Mouse (Mus musculus) induced T-regulatory cell, adult 2 months (primary cell): ENCODE results near the gene Srarp.

Experiments
- DNase-seq: peaks from one replicate; pipeline ENCODE4 v3.0.0-alpha.2; 2012; ENCODE audit warnings: low read depth

Gene Srarp

GRCm38 (mm10) chr4:141435974-141436373, at the start of gene Srarp:
Gene Srarp (minus strand): TSS chr4:141436105.
- DNase-seq: no peak

GRCm38 (mm10) chr4:141484071-141484470, 48.2 kb upstream of the Srarp start:
- DNase-seq: no peak

GRCm38 (mm10) chr4:141479411-141479810, 43.5 kb upstream of the Srarp start:
- no peak for DNase-seq

- DNase-seq: no peak
Observed at GRCm38 (mm10) chr4:141478794-141479193, 42.9 kb upstream of the Srarp start.

- no peak for DNase-seq
Observed at GRCm38 (mm10) chr4:141478225-141478624, 42.3 kb upstream of the Srarp start.

- no peak for DNase-seq
Observed at GRCm38 (mm10) chr4:141477681-141478102, 41.8 kb upstream of the Srarp start.

GRCm38 (mm10) chr4:141474431-141474830, 38.5 kb upstream of the Srarp start:
- DNase-seq: no peak

GRCm38 (mm10) chr4:141472641-141473321, 36.9 kb upstream of the Srarp start:
- DNase-seq: no peak

GRCm38 (mm10) chr4:141471491-141471890, 35.6 kb upstream of the Srarp start:
- no peak for DNase-seq

GRCm38 (mm10) chr4:141469343-141469742, 33.4 kb upstream of the Srarp start:
- DNase-seq: no peak

- no peak for DNase-seq
Observed at GRCm38 (mm10) chr4:141468576-141468975, 32.7 kb upstream of the Srarp start.

GRCm38 (mm10) chr4:141467581-141467927, 31.6 kb upstream of the Srarp start:
- DNase-seq: no peak

GRCm38 (mm10) chr4:141466844-141467580, 31.1 kb upstream of the Srarp start:
- DNase-seq: no peak

GRCm38 (mm10) chr4:141466289-141466795, 30.4 kb upstream of the Srarp start:
- no peak for DNase-seq

- DNase-seq: no peak
Observed at GRCm38 (mm10) chr4:141465512-141466288, 29.8 kb upstream of the Srarp start.

- DNase-seq: no peak
Observed at GRCm38 (mm10) chr4:141464722-141465121, 28.8 kb upstream of the Srarp start.

GRCm38 (mm10) chr4:141463472-141463871, 27.6 kb upstream of the Srarp start:
- DNase-seq: no peak

- DNase-seq: no peak
Observed at GRCm38 (mm10) chr4:141461576-141461975, 25.7 kb upstream of the Srarp start.

- DNase-seq: no peak
Observed at GRCm38 (mm10) chr4:141461088-141461487, 25.2 kb upstream of the Srarp start.

- DNase-seq: no peak
Observed at GRCm38 (mm10) chr4:141460481-141460880, 24.6 kb upstream of the Srarp start.

- DNase-seq: no peak
Observed at GRCm38 (mm10) chr4:141459766-141460165, 23.9 kb upstream of the Srarp start.

- DNase-seq: no peak
Observed at GRCm38 (mm10) chr4:141458888-141459287, 23.0 kb upstream of the Srarp start.

GRCm38 (mm10) chr4:141458236-141458635, 22.3 kb upstream of the Srarp start:
- DNase-seq: no peak
